Mouse (Mus musculus) kidney, adult 8-10 months (tissue): Measurements from ENCODE around the gene Zeb2.

Experiments
- DNase-seq, 2 experiments: peaks; one replicate each; pipeline ENCODE4 v3.0.0; 2022

Zeb2 gene

GRCm38 (mm10) chr2:45059010-45059409, 58.2 kb downstream of the Zeb2 start:
- no peak for DNase-seq

- DNase-seq, result no peak
These were observed 59.0 kb downstream of the Zeb2 start for GRCm38 (mm10) chr2:45058183-45058582.

GRCm38 (mm10) chr2:45056856-45057562, 60.2 kb downstream of the Zeb2 start:
- no peak for DNase-seq

- DNase-seq, result no peak
These were observed 61.3 kb downstream of the Zeb2 start for GRCm38 (mm10) chr2:45055926-45056325.

- no peak for DNase-seq
These were observed 62.1 kb downstream of the Zeb2 start for GRCm38 (mm10) chr2:45055034-45055615.

GRCm38 (mm10) chr2:45054070-45055025, 62.8 kb downstream of the Zeb2 start:
- no peak for DNase-seq

- DNase-seq, result no peak
These were observed 64.6 kb downstream of the Zeb2 start for GRCm38 (mm10) chr2:45052587-45052986.

- no peak for DNase-seq
These were observed 65.9 kb downstream of the Zeb2 start for GRCm38 (mm10) chr2:45051321-45051720.

GRCm38 (mm10) chr2:45049923-45050322, 67.3 kb downstream of the Zeb2 start:
- no peak for DNase-seq

GRCm38 (mm10) chr2:45049279-45049678, 67.9 kb downstream of the Zeb2 start:
- peak; percentile 47 to 73 for DNase-seq

- DNase-seq, result no peak
These were observed 76.4 kb downstream of the Zeb2 start for GRCm38 (mm10) chr2:45040706-45041312.

- DNase-seq, result no peak
These were observed 77.7 kb downstream of the Zeb2 start for GRCm38 (mm10) chr2:45039503-45039902.

GRCm38 (mm10) chr2:45028091-45028638, 89.0 kb downstream of the Zeb2 start:
- DNase-seq, result no peak

- DNase-seq, result no peak
These were observed 99.9 kb downstream of the Zeb2 start for GRCm38 (mm10) chr2:45017186-45017800.

- DNase-seq, result no peak
These were observed 103.9 kb downstream of the Zeb2 start for GRCm38 (mm10) chr2:45013325-45013724.

GRCm38 (mm10) chr2:45012676-45013075, 104.5 kb downstream of the Zeb2 start:
- no peak for DNase-seq

GRCm38 (mm10) chr2:45010701-45011100, 106.5 kb downstream of the Zeb2 start:
- DNase-seq, result no peak

- peak in 1 of 2 experiments; percentile 11 for DNase-seq
These were observed 117.3 kb downstream of the Zeb2 start for GRCm38 (mm10) chr2:44999906-45000305.

GRCm38 (mm10) chr2:44998710-44999109, 118.5 kb downstream of the Zeb2 start:
- DNase-seq, result no peak

- no peak for DNase-seq
These were observed 135.5 kb downstream of the Zeb2 start for GRCm38 (mm10) chr2:44981646-44982045.

GRCm38 (mm10) chr2:44979042-44979721, 138.0 kb downstream of the Zeb2 start:
- no peak for DNase-seq

- no peak for DNase-seq
These were observed 139.2 kb downstream of the Zeb2 start for GRCm38 (mm10) chr2:44978038-44978437.
